Mouse (Mus musculus) liver, postnatal 0 days (tissue): ENCODE results near the gene Socs7. TPM values are rescaled to one million over a fixed set of nuclear protein-coding genes. Genes with fewer than 3 reads are reported as not detected.

Experiments used
- ATAC-seq: fragments of 200-750 bp; cut with Nextera tagmentation; 2 replicates; pipeline ENCODE4 v1.8.0; 2017; ENCODE audit warnings: mild to moderate bottlenecking, moderate library complexity
- DNase-seq: peaks from one replicate; pipeline ENCODE4 v3.0.0-alpha.2; 2016
- H3K27ac ChIP-seq: fragments of 300-500 bp; sonication (generic); 2 replicates; pipeline ENCODE4 v1.5.1; 2014; ENCODE audit warnings: antibody characterized with exemption, moderate library complexity, mild to moderate bottlenecking, low read depth
- H3K27me3 ChIP-seq: fragments of 300-500 bp; sonication (generic); 2 replicates; pipeline ENCODE4 v1.6.1; 2014; ENCODE audit warnings: low read length, control low read depth, mixed read lengths; ENCODE audit not compliant: insufficient read depth
- H3K36me3 ChIP-seq: fragments of 300-500 bp; sonication (generic); replicated peaks from 2 replicates; pipeline ENCODE4 v1.6.1; 2014; ENCODE audit warnings: mild to moderate bottlenecking, control low read depth, low read length, moderate library complexity, mixed read lengths; ENCODE audit not compliant: insufficient read depth
- H3K4me1 ChIP-seq: fragments of 300-500 bp; sonication (generic); 2 replicates; pipeline ENCODE4 v1.6.1; 2014; ENCODE audit warnings: antibody characterized with exemption, mild to moderate bottlenecking, control low read depth; ENCODE audit not compliant: insufficient read depth
- H3K4me2 ChIP-seq: fragments of 300-500 bp; sonication (generic); 2 replicates; pipeline ENCODE4 v1.6.1; 2014; ENCODE audit warnings: low read depth, mild to moderate bottlenecking, low read length, moderate library complexity, mixed read lengths
- H3K4me3 ChIP-seq: fragments of 300-500 bp; sonication (generic); 2 replicates; pipeline ENCODE4 v1.5.1; 2014; ENCODE audit warnings: low read depth, low read length
- H3K9ac ChIP-seq: fragments of 300-500 bp; sonication (generic); replicated peaks from 2 replicates; pipeline ENCODE4 v1.6.1; 2014; ENCODE audit warnings: mild to moderate bottlenecking, moderate library complexity
- H3K9me3 ChIP-seq: fragments of 300-500 bp; sonication (generic); 2 replicates; pipeline ENCODE4 v1.6.1; 2016; ENCODE audit warnings: mild to moderate bottlenecking, control low read depth, low read length, mixed read lengths
- CTCF ChIP-seq: sonication (generic); IDR thresholded peaks from 2 replicates; pipeline ENCODE4 v1.5.1; 2016; ENCODE audit warnings: antibody characterized with exemption, low read depth
- EP300 ChIP-seq: IDR thresholded peaks from 2 replicates; pipeline ENCODE4 v1.6.1; 2016; ENCODE audit warnings: antibody characterized with exemption, low read depth, mild to moderate bottlenecking
- WGBS: fragments of 180-500 bp; shearing (Covaris S2); extraction: QIAGEN DNeasy Blood & Tissue Kit; methylation state at CpG from one replicate; pipeline ENCODE4 v1.1.7; 2014; ENCODE audit not compliant: insufficient replicate concordance; 5-methylcytosine and 5-hydroxymethylcytosine counted together
- polyA plus RNA-seq: library from polyadenylated mRNA; unstranded; fragments of >200 nt; fragmentation: Nextera tagmentation; extraction: Ambion mirVana; gene quantifications from 2 replicates; pipeline ENCODE4 v1.2.1, GENCODE M21; 2015

Socs7 gene
- polyA plus RNA-seq, 1 experiment from 2014 or later = 0.92 TPM

- no peak overlapping the region for H3K27ac ChIP-seq
- H3K4me1 ChIP-seq = peaks cover 5% of the 10 kb centered on the region
- ATAC-seq = no peak
- H3K36me3 ChIP-seq = no peaks in the 10 kb centered on the region
- DNase-seq = no peak
- TF ChIP-seq EP300 = no peak
- no peak for TF ChIP-seq CTCF
- no peak overlapping the region for H3K4me2 ChIP-seq
- H3K9ac ChIP-seq = no peak overlapping the region
- no peaks in the 10 kb centered on the region for H3K9me3 ChIP-seq
- 60% methylated on average over 21 of the region's 21 CpGs for WGBS
- H3K4me3 ChIP-seq = no peak overlapping the region
- 0 out of 2 replicates have a peak, but pooled peaks cover 3% of the 10 kb centered on the region for H3K27me3 ChIP-seq
These were observed 23.9 kb upstream of the Socs7 start for GRCm38 (mm10) chr11:97338302-97338976.

GRCm38 (mm10) chr11:97338977-97339315 lies 23.4 kb upstream of the Socs7 start:
- ATAC-seq (no peak), DNase-seq (no peak)
- 0 out of 2 replicates have a peak, but pooled peaks cover 3% of the 10 kb centered on the region for H3K27me3 ChIP-seq
- WGBS = 51% methylated on average over 17 of the region's 17 CpGs
- H3K4me3 ChIP-seq = no peak overlapping the region
- peaks cover 4% of the 10 kb centered on the region for H3K4me1 ChIP-seq
- no peak overlapping the region for H3K27ac ChIP-seq
- TF ChIP-seq CTCF = no peak
- no peak for TF ChIP-seq EP300
- H3K36me3 ChIP-seq = no peaks in the 10 kb centered on the region
- H3K9ac ChIP-seq = no peak overlapping the region
- H3K9me3 ChIP-seq = no peaks in the 10 kb centered on the region
- no peak overlapping the region for H3K4me2 ChIP-seq

- H3K4me3 ChIP-seq = no peak overlapping the region
- H3K4me1 ChIP-seq = peaks cover 4% of the 10 kb centered on the region
- H3K27me3 ChIP-seq = 0 out of 2 replicates have a peak, but pooled peaks cover 3% of the 10 kb centered on the region
- DNase-seq (no peak), ATAC-seq (no peak)
- H3K36me3 ChIP-seq = no peaks in the 10 kb centered on the region
- no peak overlapping the region for H3K27ac ChIP-seq
- H3K4me2 ChIP-seq = peak overlapping the region; percentile 59
- 38% methylated on average over 8 of the region's 8 CpGs for WGBS
- no peaks in the 10 kb centered on the region for H3K9me3 ChIP-seq
- no peak overlapping the region for H3K9ac ChIP-seq
- TF ChIP-seq EP300 (no peak), CTCF (no peak)
These were observed 19.2 kb upstream of the Socs7 start for GRCm38 (mm10) chr11:97343175-97343574.

GRCm38 (mm10) chr11:97343619-97344018 lies 18.7 kb upstream of the Socs7 start:
- Histone ChIP-seq H3K9me3 (no peaks in the 10 kb centered on the region), H3K9ac (no peak overlapping the region), H3K4me3 (no peak overlapping the region), H3K27me3 (0 out of 2 replicates have a peak, but pooled peaks cover 3% of the 10 kb centered on the region), H3K36me3 (no peaks in the 10 kb centered on the region), H3K4me2 (peak overlapping the region; percentile 59), H3K4me1 (peaks cover 4% of the 10 kb centered on the region), H3K27ac (no peak overlapping the region)
- WGBS = 24% methylated on average over 17 of the region's 17 CpGs
- peak; percentile 63 for TF ChIP-seq CTCF
- TF ChIP-seq EP300 = no peak
- ATAC-seq = no peak; the same call in 1 of the 2 replicates
- DNase-seq = peak; percentile 66

GRCm38 (mm10) chr11:97345446-97345845 lies 16.9 kb upstream of the Socs7 start:
- WGBS = 41% methylated on average over 10 of the region's 10 CpGs
- ATAC-seq = no peak
- no peaks in the 10 kb centered on the region for H3K36me3 ChIP-seq
- DNase-seq = no peak
- no peak for TF ChIP-seq CTCF
- TF ChIP-seq EP300 = no peak
- no peak overlapping the region for H3K4me2 ChIP-seq
- no peak overlapping the region for H3K9ac ChIP-seq
- H3K4me3 ChIP-seq = no peak overlapping the region
- no peaks in the 10 kb centered on the region for H3K27me3 ChIP-seq
- no peak overlapping the region for H3K27ac ChIP-seq
- no peaks in the 10 kb centered on the region for H3K9me3 ChIP-seq
- H3K4me1 ChIP-seq = peaks cover 8% of the 10 kb centered on the region

GRCm38 (mm10) chr11:97346383-97346782 lies 16.0 kb upstream of the Socs7 start:
- Histone ChIP-seq H3K27me3 (no peaks in the 10 kb centered on the region), H3K4me2 (no peak overlapping the region), H3K4me1 (peaks cover 8% of the 10 kb centered on the region), H3K9me3 (no peaks in the 10 kb centered on the region), H3K9ac (no peak overlapping the region), H3K36me3 (no peaks in the 10 kb centered on the region), H3K27ac (no peak overlapping the region), H3K4me3 (no peak overlapping the region)
- ATAC-seq (no peak), DNase-seq (no peak)
- WGBS = 77% methylated on average over 9 of the region's 9 CpGs
- TF ChIP-seq EP300 = no peak

- no peak overlapping the region for H3K4me3 ChIP-seq
- no peaks in the 10 kb centered on the region for H3K27me3 ChIP-seq
- H3K9ac ChIP-seq = no peak overlapping the region
- no peaks in the 10 kb centered on the region for H3K36me3 ChIP-seq
- DNase-seq (no peak), ATAC-seq (no peak)
- no peaks in the 10 kb centered on the region for H3K9me3 ChIP-seq
- no peak overlapping the region for H3K4me2 ChIP-seq
- no peak overlapping the region for H3K27ac ChIP-seq
- 68% methylated on average over 9 of the region's 9 CpGs for WGBS
- no peak for TF ChIP-seq EP300
- no peak for TF ChIP-seq CTCF
- peaks cover 8% of the 10 kb centered on the region for H3K4me1 ChIP-seq
These were observed 15.1 kb upstream of the Socs7 start for GRCm38 (mm10) chr11:97347291-97347690.
